Mouse (Mus musculus): ENCODE measurements around the gene Klhl41.
A peak's percentile ranks its signal among the peaks of the same experiment; 100 is the strongest.
"Not testable (repeated sequence)": the region's sequence is repeated elsewhere in the genome, so short reads cannot be mapped to it uniquely, and the experiment has no call there.

Gene Klhl41

GRCm38 (mm10) chr2:69669853-69670252 lies at the start of gene Klhl41:
Gene Klhl41 (plus strand): TSS chr2:69670120.
- DNase-seq (ENCODE audit: low spot score): no peak

- no peak for DNase-seq (ENCODE audit: low spot score)
Observed at GRCm38 (mm10) chr2:69629215-69629614, 40.7 kb upstream of the Klhl41 start.

- DNase-seq (ENCODE audit: low spot score): no peak
Observed at GRCm38 (mm10) chr2:69629914-69630313, 40.0 kb upstream of the Klhl41 start.

DNA sequence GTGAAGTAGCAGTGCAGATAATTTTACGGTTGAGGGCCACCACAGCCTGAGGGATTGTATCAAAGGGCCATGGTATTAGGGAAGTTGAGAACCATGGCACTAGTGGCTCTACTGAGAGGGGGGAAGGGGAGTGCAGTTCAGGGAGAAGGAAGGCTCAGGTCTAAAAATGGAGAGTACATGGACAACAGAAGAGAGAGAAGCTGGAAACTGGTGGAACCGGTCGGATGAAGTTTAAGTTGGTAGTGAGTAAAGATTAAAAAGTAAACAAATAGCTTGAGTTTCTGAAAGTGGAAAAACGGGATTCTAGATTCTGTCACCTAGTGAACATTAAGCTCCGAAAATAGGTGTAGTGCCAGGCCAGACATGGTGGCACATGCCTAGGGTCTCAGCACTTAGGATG lies 39.1 kb upstream of the Klhl41 start:
- no peak for DNase-seq (ENCODE audit: low spot score)

DNA sequence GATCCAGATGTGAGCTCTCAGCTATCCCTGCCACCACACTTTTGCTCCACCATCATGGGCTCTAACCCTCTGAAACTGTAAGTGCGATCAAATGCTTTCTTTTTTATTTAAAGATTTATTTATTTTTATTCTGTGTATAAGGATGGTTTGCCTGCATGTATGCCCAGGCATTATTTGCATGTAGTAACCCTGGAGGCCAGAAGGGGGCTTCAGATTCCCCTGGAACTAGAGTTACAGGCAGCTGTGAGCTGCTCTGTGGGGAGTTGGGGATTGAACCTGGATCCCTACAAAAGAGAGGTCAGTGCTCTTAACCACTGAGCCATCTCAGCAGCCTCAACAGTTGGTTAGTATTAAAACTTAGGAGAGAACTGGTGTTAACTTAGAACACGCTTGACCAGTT lies 38.5 kb upstream of the Klhl41 start:
- DNase-seq (ENCODE audit: low spot score): peak; percentile 49

DNA sequence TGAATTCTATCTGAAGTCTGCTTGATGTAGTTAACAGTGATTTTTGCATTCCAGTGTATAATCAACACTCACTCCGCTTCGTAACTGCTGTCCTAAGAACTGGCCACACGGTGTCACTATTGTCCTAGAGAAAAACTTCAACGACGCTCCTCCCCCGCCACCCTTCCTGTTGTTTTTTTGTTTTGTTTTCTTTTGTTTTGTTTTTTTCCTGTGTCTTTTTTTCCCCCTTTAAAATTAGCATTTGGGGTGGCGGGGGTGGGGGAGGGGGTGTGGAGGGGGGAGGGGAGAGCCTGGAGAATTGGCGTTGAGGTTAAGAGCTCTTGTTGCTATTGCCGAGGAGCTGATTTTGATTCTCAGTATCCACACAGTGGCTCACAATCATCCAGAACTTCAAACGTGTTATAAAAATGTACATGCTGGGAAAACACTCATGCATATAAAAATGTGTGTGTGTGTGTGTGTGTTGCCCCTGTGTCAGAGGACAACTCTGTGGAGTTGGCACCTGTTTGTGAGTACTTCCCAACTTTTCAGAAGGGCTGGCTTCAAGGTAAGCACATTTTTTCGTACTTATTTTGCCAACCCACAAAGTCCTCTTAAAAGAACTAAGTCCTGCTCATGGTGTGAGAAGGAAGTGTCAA lies 34.7 kb upstream of the Klhl41 start:
- DNase-seq (ENCODE audit: low spot score): peak; percentile 85

- peak; percentile 49 for DNase-seq (ENCODE audit: low spot score)
Observed at GRCm38 (mm10) chr2:69635807-69636206, 34.1 kb upstream of the Klhl41 start.

GRCm38 (mm10) chr2:69637989-69638388 lies 31.9 kb upstream of the Klhl41 start:
- DNase-seq (ENCODE audit: low spot score): not testable (repeated sequence)

- DNase-seq (ENCODE audit: low spot score): peak; percentile 73
Observed at GRCm38 (mm10) chr2:69640100-69640499, 29.8 kb upstream of the Klhl41 start.

GRCm38 (mm10) chr2:69644968-69645617 lies 24.8 kb upstream of the Klhl41 start:
- DNase-seq (ENCODE audit: low spot score): no peak

- peak; percentile 93 for DNase-seq (ENCODE audit: low spot score)
Observed at GRCm38 (mm10) chr2:69646726-69647490, 23.0 kb upstream of the Klhl41 start, which contains the start of gene Bbs5. Gene Bbs5 (plus strand): TSS chr2:69647171.

- no peak for DNase-seq (ENCODE audit: low spot score)
Observed at GRCm38 (mm10) chr2:69649716-69650115, 20.2 kb upstream of the Klhl41 start.

GRCm38 (mm10) chr2:69659326-69659725 lies 10.6 kb upstream of the Klhl41 start:
- DNase-seq (ENCODE audit: low spot score): no peak

- no peak for DNase-seq (ENCODE audit: low spot score)
Observed at GRCm38 (mm10) chr2:69663827-69664476, 6.0 kb upstream of the Klhl41 start.

GRCm38 (mm10) chr2:69667656-69668055 lies 2.3 kb upstream of the Klhl41 start:
- no peak for DNase-seq (ENCODE audit: low spot score)

DNA sequence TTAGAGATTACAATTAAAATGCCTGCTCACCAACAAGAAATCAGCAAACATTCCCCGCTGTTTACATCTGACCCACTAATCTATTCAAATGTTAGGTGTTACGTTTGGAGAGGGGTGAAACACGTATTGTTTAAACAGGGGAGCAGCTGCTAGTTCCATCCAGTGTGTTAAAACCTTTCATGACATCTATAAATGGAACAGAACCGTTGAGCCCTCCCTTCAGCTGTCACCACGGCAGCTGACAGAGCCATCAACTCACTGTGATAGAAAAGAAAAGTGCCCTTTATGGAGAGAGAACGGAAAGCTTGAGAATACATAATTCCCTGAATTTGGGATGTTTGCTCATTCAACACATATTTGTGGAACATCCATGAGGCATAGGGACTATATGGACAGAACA lies 1.5 kb upstream of the Klhl41 start:
- DNase-seq (ENCODE audit: low spot score): no peak

- no peak for DNase-seq (ENCODE audit: low spot score)
Observed at GRCm38 (mm10) chr2:69673723-69674122, 3.8 kb downstream of the Klhl41 start.

GRCm38 (mm10) chr2:69675266-69675665 lies 5.3 kb downstream of the Klhl41 start:
- DNase-seq (ENCODE audit: low spot score): no peak

DNA sequence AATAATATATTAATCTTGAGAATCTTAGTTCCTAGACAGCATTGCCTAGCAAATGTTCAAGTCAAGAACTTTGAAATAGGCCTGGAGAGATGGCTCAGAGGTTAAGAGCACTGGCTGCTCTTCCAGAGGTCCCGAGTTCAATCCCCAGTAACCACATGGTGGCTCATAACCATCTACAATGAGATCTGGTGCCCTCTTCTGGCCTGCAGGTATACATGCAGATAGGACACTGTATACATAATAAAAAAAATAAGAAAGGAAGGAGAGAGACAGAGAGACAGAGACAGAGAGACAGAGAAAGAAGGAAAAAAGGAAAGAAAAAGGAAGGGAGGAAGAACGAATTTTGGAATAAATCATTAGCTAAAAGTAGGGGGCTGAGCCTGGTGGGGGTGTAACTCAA lies 6.8 kb downstream of the Klhl41 start:
- DNase-seq (ENCODE audit: low spot score): no peak

- DNase-seq (ENCODE audit: low spot score): not testable (repeated sequence)
Observed at GRCm38 (mm10) chr2:69677215-69677614, 7.3 kb downstream of the Klhl41 start.

DNA sequence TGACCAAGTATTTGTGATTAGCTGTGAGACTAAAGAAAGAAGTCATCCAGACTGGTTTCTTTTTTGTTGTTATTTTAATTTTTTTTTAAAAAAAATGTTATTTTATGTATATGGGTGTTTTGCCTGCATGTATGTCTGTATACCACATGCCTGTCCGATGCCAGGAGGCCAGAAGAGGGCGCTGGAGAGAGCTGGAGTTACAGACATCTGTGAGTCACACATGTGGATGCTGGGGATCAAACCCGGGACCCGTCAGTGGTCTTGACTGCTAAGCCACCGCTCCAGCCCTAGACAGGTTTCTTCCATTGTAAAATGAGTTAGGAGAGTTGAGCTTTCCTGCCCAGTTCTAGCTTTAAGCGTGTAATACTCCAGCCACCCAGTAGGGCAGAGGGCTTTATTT lies 10.1 kb downstream of the Klhl41 start:
- no peak for DNase-seq (ENCODE audit: low spot score)

DNA sequence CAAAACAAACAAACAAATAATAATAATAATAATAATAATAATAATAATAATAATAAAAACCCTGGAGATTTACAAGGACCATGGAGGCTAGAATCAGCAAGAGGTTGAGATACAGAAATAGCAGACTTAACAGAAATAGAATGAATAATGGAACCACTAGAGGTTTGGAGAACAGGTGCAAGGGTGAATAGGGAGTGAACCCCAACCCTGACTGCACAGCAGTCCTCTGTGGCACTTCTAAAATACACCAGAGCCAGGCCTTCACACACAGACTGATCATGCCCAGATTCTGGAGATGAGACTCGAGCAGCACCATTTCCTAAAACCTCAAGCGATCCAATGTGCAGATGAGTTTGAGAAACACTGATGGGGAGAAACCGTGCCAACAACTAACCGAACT lies 12.0 kb downstream of the Klhl41 start:
- DNase-seq (ENCODE audit: low spot score): no peak
